Mouse (Mus musculus) bone marrow, adult 2 months (tissue): ENCODE results near the gene Limd1.

ENCODE experiments used
- CTCF ChIP-seq: fragments of 200-500 bp; IDR thresholded peaks from 2 replicates; pipeline ENCODE4 v1.5.1; 2011; ENCODE audit warnings: low read length, control low read depth; ENCODE audit not compliant: control insufficient read depth, insufficient read depth
- POLR2A ChIP-seq: fragments of 200-500 bp; IDR thresholded peaks from 2 replicates; pipeline ENCODE4 v1.6.1; 2011; ENCODE audit warnings: low read depth, mild to moderate bottlenecking, control low read depth, low read length, borderline replicate concordance; ENCODE audit not compliant: control insufficient read depth

DNA sequence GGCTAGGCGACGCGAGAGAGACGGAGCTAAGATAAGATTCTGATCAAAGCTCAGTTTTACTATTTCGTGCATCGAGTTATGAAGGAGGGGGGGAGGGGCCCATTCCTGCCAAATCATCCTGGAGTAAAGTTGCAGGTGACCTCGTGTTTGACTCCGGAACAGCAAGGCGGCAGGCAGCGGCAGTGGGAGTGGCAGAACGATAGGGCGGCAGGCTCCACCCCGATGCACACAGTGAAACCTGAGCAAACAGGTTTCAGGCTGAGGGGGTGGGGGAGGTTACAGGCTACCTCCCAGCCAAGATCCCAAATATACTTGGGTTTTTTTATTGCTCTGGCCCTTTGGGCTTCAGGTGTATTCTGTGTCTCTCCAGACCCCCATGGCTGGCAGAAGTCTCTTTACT is 18.2 kb downstream of the Limd1 start:
- TF ChIP-seq POLR2A (no peak), CTCF (no peak)
